Mouse (Mus musculus) liver, adult 2 months (tissue): ENCODE measurements at regions not wholly inside any gene's neighbourhood (a gene's known extent, or its start where the extent isn't known, plus 50 kb on each side); places are given as distances from the start of the nearest gene placed in this dataset.
"Not testable (repeated sequence)": the region's sequence is repeated elsewhere in the genome, so short reads cannot be mapped to it uniquely, and the experiment has no call there.

Experiments used
- DNase-seq: peaks from one replicate; pipeline ENCODE4 v3.0.0-alpha.2; 2011; ENCODE audit warnings: low read depth, low spot score; ENCODE audit errors: extremely low read depth
- H3K27ac ChIP-seq: fragments of 200-500 bp; replicated peaks from 2 replicates; pipeline ENCODE4 v1.5.1; 2012; ENCODE audit warnings: low read depth, mild to moderate bottlenecking, control low read depth, inconsistent platforms, low read length; ENCODE audit not compliant: insufficient read depth
- H3K27me3 ChIP-seq: fragments of 200-500 bp; 2 replicates; pipeline ENCODE4 v1.6.1; 2012; ENCODE audit warnings: mild to moderate bottlenecking, moderate library complexity, low read length, inconsistent platforms; ENCODE audit not compliant: control insufficient read depth, insufficient read depth
- H3K36me3 ChIP-seq: fragments of 200-500 bp; 2 replicates; pipeline ENCODE4 v1.6.1; 2012; ENCODE audit warnings: low read length, inconsistent platforms; ENCODE audit not compliant: control insufficient read depth, insufficient read depth
- H3K4me1 ChIP-seq: fragments of 200-500 bp; 2 replicates; pipeline ENCODE4 v1.6.1; 2011; ENCODE audit warnings: low read length; ENCODE audit not compliant: control insufficient read depth, insufficient read depth
- H3K4me3 ChIP-seq: fragments of 200-500 bp; 2 replicates; pipeline ENCODE4 v1.5.1; 2011; ENCODE audit warnings: low read depth, mild to moderate bottlenecking, control low read depth, low read length, moderate library complexity; ENCODE audit not compliant: insufficient read depth
- H3K79me2 ChIP-seq: fragments of 200-500 bp; 2 replicates; pipeline ENCODE4 v1.6.1; 2012; ENCODE audit warnings: inconsistent platforms, mild to moderate bottlenecking, low read length, moderate library complexity; ENCODE audit not compliant: control insufficient read depth, insufficient read depth
- H3K9ac ChIP-seq: fragments of 200-500 bp; 2 replicates; pipeline ENCODE4 v1.6.1; 2012; ENCODE audit warnings: low read depth, mild to moderate bottlenecking, control low read depth, inconsistent platforms, low read length
- CTCF ChIP-seq: fragments of 200-500 bp; IDR thresholded peaks from 2 replicates; pipeline ENCODE4 v1.5.1; 2011; ENCODE audit warnings: low read depth, low read length, control low read depth
- POLR2A ChIP-seq: fragments of 200-500 bp; IDR thresholded peaks from 2 replicates; pipeline ENCODE4 v1.6.1; 2011; ENCODE audit warnings: low read length, control low read depth; ENCODE audit not compliant: insufficient read depth; ENCODE audit errors: extremely low read depth
- WGBS: fragments of 180-500 bp; shearing (Covaris S2); methylation state at CpG from one replicate; pipeline ENCODE4 v1.1.7; 2018; 5-methylcytosine and 5-hydroxymethylcytosine counted together

GRCm38 (mm10) chr8:114001674-114002073 lies 131.7 kb upstream of the Nudt7 start:
- no peak for TF ChIP-seq POLR2A
- TF ChIP-seq CTCF: no peak
- Histone ChIP-seq H3K4me3 (no peak overlapping the region), H3K36me3 (no peaks in the 10 kb centered on the region), H3K4me1 (no peaks in the 10 kb centered on the region), H3K27me3 (no peaks in the 10 kb centered on the region), H3K79me2 (no peaks in the 10 kb centered on the region), H3K27ac (no peak overlapping the region), H3K9ac (no peak overlapping the region)
- 87% methylated on average over 2 of the region's 2 CpGs for WGBS
- DNase-seq: no peak

GRCm38 (mm10) chr8:114004436-114004835 lies 128.9 kb upstream of the Nudt7 start:
- TF ChIP-seq POLR2A (no peak), CTCF (no peak)
- 50% methylated on average over 7 of the region's 7 CpGs for WGBS
- no peak for DNase-seq
- Histone ChIP-seq H3K79me2 (no peaks in the 10 kb centered on the region), H3K36me3 (no peaks in the 10 kb centered on the region), H3K4me1 (no peaks in the 10 kb centered on the region), H3K9ac (no peak overlapping the region), H3K4me3 (no peak overlapping the region), H3K27ac (no peak overlapping the region), H3K27me3 (no peaks in the 10 kb centered on the region)

DNA sequence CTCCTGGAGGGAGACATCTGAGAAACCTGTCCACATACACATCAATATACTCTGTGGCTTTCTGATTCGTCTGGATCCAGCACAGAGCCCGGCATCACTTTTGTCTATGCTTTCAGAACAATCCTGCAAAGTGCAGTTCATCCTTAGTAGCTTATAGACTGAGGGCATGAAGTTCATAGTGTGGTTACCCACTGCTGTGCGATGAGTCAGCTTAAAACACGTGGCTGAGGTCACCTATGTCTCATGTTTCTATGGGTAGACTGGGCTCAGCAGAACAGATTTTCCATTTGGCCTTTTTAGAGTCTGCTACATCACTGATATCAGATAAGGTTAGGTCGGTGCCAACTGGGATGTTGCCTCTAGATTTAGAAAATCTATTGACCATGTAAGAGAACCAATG lies 126.8 kb upstream of the Nudt7 start:
- Histone ChIP-seq H3K36me3 (peaks cover 6% of the 10 kb centered on the region; the same call in 1 of the 2 replicates), H3K79me2 (no peaks in the 10 kb centered on the region), H3K9ac (no peak overlapping the region), H3K4me3 (no peak overlapping the region), H3K27me3 (no peaks in the 10 kb centered on the region), H3K27ac (no peak overlapping the region), H3K4me1 (no peaks in the 10 kb centered on the region)
- no peak for DNase-seq
- 76% methylated on average over 5 of the region's 5 CpGs for WGBS
- TF ChIP-seq POLR2A (no peak), CTCF (no peak)

DNA sequence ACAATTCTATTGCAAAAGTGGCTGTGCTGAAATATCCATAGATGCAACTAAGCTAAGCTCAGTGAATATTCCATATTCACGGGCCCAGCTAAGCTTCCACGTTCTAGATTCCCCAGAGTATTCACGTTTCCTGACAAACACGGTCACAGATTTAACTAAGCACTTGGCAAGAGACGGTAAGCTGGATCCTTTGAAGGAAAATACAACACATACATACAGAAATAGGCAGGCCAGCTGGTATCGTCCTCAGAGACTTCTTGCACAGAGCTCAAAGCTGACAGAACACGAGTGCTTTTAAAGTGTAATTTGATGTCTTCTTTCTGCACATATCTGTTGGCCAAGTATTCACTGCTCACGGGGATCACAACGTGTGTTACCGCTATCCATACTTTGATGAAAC lies 126.3 kb upstream of the Nudt7 start:
- Histone ChIP-seq H3K4me1 (no peaks in the 10 kb centered on the region), H3K27ac (no peak overlapping the region), H3K36me3 (peaks cover 6% of the 10 kb centered on the region; the same call in 1 of the 2 replicates), H3K9ac (no peak overlapping the region), H3K79me2 (no peaks in the 10 kb centered on the region), H3K4me3 (no peak overlapping the region), H3K27me3 (no peaks in the 10 kb centered on the region)
- no peak for DNase-seq
- 89% methylated on average over 10 of the region's 10 CpGs for WGBS
- no peak for TF ChIP-seq POLR2A
- TF ChIP-seq CTCF: no peak

DNA sequence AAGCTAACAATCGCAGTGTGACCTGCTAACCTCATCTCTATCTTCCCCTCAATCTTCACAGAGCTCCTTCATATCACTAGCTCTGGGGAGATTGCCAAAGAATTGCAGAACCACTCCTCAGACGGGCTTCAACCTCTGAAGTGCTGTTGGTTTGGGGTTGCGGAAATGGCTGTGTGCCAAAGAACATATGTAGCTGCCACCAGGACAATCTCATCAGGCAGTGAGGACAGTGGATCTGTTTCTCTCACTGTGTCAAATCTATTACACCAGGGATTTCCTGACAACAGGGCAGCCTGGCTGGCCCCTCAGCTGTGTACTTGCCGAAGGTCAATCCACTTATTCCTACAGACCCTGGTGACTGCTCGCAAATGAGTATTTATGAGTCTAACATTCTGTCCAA lies 115.0 kb upstream of the Nudt7 start:
- no peak for DNase-seq
- no peak for TF ChIP-seq POLR2A
- no peak for TF ChIP-seq CTCF
- Histone ChIP-seq H3K79me2 (no peaks in the 10 kb centered on the region), H3K27ac (no peak overlapping the region), H3K4me3 (no peak overlapping the region), H3K36me3 (no peaks in the 10 kb centered on the region), H3K4me1 (no peaks in the 10 kb centered on the region), H3K27me3 (no peaks in the 10 kb centered on the region), H3K9ac (no peak overlapping the region)
- WGBS: 55% methylated on average over 5 of the region's 5 CpGs

GRCm38 (mm10) chr8:114030141-114030540 lies 103.2 kb upstream of the Nudt7 start:
- not testable (repeated sequence) for H3K27me3 ChIP-seq, DNase-seq, H3K27ac ChIP-seq, H3K4me1 ChIP-seq, H3K9ac ChIP-seq, H3K4me3 ChIP-seq, H3K36me3 ChIP-seq, H3K79me2 ChIP-seq
- WGBS: 94% methylated on average over 9 of the region's 9 CpGs
